Mouse (Mus musculus) spleen, postnatal 10 days (tissue): Measurements from ENCODE around the gene Lifr.

Experiments
- DNase-seq, 2 experiments: peaks; one replicate each; pipeline ENCODE4 v3.0.0; 2021 to 2022; ENCODE audit warnings: low spot score in 2 of 2

Gene Lifr

DNA sequence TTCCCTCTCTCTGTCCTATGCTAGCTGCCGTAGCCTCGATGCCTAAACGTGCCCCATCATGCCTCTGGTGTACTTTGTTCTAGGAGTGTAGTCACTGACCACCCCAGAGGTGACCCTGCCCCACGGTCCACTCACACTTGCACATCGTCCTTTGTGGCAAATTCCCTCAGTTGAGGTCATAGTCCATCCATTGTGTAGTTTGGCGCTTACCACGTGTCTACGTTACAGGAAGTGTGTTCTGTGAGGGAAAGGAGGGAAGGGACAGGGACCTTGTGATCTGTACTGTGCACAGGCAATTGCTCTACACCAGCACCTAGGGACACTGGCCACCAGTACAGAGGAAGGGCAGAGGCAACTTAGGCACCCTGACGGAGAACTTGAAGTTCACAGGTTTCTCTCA lies 69.5 kb downstream of the Lifr start:
- DNase-seq = no peak

DNA sequence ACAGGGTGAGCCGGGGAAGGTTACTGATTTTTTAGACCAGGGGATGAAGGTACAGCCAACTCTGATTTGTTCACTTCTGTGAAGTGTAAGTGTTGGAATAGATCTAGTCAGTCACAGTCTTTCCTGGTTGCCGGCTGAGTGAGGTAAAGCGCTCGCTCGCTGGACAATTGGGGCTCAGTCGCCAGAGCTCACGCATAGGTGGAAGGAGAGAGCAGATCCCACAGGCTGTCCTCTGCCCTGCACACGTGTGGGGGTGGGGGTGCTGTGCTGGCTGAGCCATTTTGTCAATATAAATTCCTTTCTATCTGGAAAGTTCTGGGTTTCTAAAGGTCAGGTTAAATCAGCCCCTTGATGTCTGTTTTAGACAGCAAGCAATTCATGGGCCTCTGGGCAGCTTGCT lies 69.9 kb downstream of the Lifr start:
- no peak for DNase-seq

DNA sequence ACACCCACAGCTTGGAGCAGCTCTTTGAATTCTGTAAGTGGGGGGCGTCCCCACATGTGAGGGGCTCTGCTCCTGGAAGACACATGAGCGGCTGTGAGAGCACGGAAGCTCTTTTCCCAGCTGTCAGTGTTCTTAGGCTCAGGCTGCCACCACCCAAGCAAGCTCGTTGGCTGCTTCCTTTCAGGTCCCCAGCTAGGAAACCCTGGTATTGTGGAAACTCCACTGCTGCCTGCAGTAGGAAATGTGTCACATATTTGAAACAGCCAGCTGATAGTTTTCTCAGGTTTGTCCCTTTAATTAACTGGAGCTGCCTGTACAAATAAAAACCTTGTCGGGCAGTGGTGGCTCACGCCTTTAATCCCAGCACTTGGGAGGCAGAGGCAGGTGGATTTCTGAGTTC lies 73.4 kb downstream of the Lifr start:
- DNase-seq = no peak

DNA sequence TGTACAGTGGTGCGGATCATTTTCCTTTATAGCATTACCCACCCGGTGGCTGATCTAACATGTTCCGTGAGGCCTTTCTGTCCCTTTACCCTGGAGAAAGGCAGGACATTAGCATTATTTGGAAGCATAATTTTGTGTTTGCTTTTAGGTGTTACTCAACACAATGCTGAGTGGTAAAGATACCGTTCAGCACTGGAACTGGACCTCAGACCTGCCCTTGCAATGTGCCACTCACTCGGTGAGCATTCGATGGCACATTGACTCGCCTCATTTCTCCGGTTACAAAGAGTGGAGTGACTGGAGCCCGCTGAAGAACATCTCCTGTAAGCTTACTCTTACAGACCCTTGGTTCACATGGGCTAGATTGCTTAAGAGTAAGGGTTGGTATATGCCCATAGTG lies 76.3 kb downstream of the Lifr start:
- no peak for DNase-seq

DNA sequence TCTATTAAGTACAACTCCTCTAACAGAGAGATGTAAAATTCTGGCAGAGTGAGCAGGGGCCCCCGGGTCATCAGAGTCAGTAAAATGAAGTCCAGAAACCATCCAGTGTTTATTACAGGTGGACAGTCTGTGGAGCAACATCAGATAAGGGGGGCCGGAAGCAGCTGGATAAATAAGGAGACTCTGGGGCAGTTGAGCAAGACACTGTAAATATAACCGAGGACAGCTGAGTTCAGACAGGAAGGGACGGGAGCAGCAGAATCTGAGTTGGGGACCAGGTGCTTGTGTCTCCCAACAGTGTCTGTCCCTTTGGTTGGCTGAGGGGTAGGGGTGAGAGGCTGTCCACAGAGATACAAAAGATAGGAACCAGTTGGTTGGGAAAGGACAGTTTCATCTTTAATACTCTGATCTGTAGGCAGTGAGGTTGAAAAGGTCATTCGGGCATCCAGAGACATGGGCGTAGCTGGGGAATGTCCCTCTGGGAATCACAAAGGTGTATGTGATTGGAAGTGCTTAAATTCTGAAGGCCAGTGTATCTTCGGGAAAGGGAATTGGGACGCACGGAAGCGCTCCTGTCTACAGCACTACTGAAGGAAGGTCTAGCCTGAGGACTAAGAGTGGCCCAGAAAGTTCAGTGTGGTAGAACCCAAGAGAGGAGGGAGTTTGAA lies 77.0 kb downstream of the Lifr start:
- no peak for DNase-seq

DNA sequence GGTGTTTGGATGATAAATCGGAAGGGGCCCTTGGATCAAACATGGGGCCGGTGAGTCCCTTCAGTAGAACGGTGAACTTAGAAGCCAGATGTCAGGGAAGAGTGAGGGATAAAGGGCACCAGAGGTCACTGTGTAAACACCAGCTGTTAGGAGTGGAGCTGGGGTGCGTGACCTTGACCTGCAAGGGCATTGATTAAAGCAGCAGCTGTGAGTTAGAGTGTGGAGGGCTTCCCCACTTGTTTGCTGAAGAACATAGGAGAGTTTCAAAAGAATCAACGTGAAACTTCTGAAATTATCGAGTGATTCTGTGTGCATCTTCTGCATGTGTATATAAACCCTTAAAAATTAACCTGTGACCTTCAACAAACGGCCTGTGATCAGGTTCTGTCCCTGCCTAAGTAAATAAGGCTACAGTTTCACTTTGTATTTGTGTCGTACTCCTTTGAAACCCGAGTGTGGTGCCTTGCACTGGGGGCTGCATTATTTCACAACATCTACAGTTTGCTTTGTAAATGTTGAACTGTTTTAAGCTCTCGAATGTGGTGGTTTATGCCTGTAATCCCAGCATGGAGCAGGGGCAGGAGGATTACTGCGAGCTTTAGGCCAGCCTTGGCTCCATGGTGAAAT lies 77.6 kb downstream of the Lifr start:
- DNase-seq = no peak

DNA sequence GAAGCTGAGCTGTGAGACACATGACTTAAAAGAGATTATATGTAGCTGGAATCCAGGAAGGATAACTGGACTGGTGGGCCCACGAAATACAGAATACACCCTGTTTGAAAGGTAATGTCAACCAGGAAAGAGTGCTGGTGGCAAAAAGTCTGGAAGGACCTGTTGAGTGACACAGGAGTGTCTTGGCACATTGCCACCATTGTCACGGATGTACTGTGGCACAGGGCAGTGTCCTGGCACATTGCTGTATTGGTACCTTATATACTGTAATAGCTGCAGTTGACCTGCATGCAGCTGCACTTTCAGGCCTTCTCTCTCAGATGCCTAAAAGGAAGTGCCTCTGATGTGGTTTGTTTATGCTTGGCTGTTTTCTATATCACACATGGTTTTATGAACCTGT lies 82.5 kb downstream of the Lifr start:
- no peak for DNase-seq

DNA sequence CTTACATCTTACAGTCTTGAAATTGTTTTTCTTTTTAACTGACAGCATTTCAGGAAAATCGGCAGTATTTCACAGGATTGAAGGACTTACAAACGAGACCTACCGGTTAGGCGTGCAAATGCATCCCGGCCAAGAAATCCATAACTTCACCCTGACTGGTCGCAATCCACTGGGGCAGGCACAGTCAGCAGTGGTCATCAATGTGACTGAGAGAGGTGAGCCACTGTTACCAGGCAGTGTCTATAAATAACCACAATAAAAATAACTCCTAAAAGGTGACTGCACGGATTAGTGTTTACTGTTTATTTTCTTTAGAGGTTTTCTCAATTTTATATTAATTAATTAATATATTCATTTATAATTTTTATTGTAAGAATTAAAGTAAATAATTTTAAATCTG lies 82.9 kb downstream of the Lifr start:
- no peak for DNase-seq

DNA sequence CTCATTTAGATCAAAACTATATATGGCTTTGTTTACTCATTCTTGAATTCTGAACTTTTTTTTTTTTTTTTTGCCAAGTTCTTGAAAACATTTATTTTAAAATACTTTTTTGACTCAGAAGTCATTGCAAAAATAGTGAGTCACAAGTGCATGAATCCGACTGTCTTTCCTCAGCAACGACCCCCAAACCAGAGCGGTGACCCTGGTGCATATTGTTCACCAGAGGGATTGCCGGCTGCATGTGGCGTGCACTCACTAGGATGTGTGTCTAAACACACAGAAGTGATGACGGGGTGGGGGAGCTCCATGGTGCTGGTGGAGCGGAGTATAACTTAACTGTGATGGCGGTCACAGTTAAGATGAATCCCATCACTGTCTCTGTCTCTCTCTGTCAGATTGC lies 83.4 kb downstream of the Lifr start:
- no peak for DNase-seq

DNA sequence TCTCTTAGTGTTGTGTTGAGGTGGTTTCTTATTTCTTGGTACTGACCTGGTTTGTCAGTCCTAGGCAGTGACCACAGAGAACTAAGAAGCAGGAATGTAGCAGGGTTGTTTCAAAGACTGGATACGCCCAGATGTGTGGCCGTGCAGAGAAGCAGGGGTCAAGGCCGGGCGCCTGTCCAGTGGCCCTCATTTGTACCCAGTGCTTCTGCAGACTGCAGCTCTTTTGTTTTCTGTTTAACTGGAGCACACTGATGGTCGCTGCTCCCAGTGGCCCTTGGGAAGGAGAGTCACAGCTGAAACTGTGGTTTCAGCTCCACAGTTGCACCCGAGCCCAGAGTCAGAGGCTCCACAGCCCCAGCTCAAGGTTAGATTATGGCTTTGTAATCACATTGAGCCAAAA lies 90.2 kb downstream of the Lifr start:
- DNase-seq = no peak

DNA sequence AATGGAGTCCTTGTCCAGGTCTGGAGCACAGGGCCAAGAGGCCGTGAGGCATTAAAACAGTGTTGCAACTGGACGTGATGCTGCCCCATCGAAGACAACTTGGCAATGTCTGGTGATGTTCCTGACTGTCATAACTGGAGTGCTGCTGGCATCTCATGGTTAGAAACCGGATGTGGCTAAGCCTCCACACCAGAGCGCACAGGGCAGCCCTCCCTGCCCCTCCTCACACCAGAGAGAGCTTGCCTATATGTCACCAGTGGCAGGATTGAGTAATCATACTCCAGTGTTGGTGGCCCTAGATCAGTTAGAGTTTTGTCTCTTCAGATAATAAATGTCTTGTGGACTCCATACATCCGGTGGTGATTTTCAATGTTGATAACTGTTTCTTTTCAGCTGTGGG lies 97.3 kb downstream of the Lifr start:
- no peak for DNase-seq

DNA sequence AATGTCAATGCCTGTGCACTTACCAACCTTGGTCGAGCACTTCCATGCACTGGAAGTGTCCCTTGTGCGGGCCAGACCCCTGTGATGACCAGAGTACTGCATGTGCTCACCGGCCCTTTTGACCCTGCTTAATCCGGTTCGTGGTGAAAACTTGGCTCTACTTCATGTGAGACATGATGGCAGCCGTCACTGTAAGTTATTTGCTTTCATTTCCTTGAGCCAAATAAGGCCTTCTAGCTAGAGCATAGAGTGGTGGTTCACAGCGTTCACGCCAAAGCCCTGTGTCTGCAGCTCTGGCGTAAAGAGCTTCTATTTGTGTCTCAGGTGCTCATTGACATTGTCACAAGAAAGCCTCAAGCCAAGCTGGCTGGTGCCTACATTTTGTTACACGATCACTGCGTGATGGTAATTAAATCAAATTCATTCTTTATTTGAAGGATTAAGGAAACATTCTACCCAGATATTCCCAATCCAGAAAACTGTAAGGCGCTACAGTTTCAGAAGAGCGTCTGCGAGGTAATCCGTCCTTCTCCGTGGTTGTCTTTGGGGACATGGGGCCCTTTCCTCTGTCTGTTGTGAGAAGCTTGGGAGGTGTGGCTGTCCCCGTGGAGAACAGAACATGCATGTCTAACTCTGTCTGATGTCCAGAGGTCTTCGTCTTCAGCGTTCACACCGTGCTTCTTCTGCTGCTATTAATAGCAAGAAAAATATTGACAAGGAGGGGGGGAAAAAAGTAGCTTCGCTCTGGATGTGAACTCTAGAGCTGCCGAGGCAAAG lies 99.5 kb downstream of the Lifr start:
- DNase-seq = no peak

DNA sequence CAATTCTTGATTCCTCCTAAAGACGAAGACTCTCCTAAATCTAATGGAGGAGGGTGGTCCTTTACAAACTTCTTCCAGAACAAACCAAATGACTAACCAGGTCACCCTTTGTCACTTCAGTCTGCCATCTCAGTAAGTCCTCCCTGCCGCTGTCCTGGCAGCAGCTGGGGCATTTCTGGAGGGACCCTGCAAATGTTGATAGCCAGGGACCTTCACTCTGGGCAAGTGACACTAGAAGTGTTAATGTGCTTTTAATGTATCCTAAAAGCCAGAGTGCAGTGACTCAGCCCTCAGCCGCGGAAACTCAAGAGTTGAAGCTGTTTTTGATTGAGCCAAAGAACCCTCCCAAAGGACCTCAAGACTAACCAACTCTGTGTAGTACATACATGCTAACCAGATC lies 100.7 kb downstream of the Lifr start:
- no peak for DNase-seq

DNA sequence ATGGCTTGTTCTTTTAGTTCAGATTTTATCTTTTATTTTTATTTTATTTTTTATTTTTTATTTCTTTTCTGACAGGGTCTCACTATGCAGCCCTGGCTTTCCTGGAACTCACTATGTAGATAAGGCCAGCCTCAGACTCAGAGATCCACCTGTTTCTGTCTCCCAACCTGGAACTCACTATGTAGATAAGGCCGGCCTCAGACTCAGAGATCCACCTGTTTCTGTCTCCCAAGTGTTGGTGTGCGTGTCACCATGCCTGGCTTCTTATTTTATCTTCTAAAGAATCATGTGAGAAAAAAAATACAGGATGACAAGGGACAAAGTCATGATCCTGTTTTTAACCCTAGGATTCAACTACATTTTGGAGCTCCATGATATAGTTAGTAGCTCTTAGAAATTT lies 102.2 kb downstream of the Lifr start:
- no peak for DNase-seq

DNA sequence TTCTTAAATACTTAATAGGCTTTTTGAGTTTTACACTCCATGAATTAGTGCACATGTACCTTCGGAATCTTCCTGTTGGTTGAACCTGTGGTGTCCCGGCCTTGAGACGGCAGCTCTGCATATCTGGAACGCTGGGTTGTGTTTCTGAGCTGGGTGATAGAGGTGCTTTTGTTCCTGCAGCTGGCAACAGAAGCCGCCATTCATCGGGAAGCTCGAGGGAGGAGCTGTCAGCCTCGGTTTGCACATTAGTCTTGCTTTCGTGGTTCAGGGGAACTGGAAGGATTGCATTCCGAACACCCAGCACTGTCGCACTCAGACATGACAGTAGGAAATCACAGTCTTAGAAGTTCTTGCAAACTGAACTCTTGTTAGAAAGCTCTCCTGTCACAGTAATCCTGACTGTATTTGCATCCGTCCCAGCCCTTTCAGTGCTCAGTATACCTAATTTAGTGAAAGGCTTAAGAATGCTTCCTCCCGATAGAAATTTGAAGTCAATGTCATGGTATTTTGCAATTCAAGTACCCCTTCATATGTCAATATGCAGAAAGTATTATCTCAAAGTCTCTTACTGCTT lies 103.8 kb downstream of the Lifr start:
- DNase-seq = no peak

DNA sequence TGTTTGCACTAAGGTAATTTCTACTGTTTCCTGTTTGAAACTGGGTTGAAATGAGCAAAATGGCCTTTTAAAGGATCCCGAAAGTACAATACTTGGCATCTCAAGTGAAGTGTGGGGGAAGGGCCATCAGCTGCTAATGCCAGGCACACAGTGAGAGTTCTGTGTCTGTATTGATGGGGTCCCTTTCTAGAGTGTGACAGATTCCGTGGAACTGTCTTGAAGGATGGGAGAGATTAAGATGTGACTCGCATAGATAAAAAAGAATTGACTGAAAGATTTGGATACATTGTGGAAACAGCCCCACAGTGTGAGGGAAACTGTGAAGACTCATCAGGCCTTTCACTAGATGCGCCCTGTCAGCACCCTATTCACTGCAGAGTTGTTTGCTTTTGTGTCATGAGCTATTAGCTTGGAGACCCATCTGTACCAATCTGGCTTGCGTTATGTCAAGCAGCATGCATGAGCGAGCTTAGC lies 104.4 kb downstream of the Lifr start:
- DNase-seq = no peak

DNA sequence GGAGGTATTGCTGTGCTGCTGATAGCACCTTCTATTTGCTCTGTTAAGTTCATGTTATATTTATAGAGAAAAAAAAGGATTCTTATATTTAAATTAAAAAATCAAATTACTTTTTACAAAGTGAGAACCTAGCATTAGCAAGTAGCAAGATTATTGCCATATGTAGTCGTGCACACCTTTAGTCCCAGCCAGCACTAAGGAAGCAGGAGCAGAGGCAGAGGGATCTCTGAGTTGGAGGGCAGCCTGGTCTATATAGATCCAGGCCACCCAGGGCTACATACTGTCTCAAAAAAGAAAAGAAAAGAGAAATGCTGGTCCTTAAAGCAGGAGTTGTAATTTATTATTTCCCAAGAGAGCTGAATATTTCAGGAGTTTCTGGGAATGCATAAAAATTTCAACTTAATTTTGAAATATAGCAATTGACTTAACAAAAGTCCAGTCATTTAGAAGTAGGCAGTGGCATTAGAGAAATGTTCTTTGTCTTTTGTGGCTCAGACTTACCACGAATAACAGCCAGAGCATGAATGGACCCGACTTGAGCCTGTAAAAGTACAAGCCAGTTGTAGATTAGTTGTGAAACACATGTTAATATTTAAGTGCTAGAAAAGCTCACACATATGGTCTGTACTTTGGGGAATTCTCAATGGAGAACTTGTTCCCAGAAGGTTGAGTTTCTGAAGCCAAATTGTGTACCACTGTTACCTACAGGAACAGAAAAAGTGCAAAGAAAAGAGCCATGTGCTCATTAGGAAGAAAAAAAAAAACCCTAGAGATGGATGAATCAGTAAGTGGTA lies 107.4 kb downstream of the Lifr start:
- DNase-seq = no peak

DNA sequence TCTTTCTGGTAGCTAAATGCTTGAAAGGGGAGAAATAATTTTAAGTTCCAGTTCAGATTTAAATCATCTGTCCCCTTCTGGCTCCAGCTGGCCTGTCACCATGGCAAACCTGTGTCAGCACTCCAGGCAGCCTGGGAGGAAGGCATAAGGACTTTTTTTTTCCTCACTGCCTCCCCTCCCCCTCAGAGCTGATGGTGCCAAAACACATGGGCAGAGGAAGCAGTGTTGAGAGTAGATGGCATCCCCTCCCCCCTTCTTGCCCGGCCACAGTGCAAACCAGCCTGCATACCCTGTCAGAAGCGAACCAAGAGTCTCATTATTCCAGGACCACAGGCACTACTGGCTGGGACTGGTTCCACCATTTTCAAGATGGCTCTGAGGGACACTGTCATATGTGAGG lies 108.4 kb downstream of the Lifr start:
- no peak for DNase-seq

DNA sequence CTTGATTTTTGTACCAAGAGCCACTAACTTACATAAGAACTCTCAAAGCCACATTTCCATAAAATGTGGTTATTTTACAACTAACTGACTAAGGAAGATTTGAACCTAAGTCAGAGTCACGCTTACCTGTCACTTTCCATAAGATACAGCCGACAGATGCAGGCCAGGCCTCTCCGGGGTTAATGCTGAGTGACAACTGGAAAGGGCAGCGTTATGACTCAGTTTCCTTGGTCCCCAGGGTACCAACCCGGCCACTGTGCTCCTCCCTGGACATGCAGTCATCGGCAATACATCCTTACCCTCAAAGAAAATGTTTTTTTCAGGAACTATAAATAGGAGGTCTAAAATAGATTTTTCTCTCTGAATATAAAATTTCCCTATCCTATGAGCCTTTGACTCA lies 109.9 kb downstream of the Lifr start:
- DNase-seq = no peak

DNA sequence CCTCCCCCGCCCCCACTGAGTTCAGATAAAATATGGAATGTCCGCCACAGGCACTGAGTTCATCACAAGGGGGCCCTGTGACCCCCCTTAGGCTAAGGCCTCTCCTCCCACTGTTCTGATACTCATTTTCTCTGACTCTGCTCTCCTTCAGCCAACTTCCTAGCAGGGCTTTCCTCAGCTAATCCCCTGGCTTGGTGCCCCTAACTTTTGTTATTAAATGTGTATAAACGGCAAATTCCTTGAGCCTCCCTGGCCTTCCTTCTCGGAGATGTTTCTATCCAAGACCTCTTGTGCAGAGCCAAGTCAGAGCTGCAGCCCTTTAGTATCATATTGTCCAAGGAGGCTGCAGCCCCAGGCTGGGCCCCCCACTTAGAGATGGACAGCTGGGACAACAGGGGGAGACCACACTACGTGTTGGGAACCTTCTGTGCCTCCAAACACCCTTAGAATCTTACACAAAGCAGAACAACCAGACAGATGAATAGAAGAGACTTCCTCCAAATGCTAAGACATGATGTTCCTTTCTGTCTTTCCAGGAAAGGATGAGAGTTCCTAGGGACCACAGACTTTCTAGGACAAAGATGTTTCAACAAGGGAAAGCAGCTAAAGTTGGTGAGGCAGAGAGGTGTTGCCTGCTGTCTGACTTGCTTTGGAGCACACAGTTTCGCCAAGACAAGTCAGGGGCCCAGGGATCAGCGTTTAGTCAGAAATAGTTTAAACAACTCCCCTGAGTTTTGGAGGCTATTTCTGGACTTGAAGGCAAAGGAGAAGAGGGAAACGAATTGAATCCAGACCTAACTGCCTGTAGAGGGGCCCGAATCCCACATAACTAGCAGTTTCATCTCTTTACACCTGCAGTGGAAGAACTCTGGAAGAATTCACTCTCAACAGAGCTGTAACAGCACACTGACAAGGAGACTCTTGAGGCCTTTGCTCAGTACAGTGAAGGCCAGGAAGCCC lies 111.3 kb downstream of the Lifr start:
- no peak for DNase-seq

DNA sequence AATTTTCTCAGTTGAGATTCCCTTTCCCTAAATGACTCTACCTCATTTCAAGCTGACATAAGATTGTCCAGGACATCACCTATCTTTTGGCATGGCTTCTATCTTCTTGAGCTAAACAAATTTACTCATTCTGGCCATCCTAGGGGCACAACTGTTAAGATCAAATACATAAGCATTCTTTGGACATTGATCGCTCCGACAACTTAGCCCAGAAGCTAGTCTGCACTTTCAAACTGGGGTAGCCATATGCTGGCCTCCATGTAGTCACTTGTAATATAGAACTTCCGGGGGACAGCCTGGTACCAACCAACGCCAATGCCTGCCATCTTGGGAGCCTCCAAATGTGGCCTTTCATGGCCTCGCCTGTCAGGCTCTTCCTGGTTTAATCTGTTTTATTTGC lies 112.6 kb downstream of the Lifr start:
- DNase-seq = no peak
